Mouse (Mus musculus) brain, embryonic 18.5 days (tissue): ENCODE measurements at regions not wholly inside any gene's neighbourhood (a gene's known extent, or its start where the extent isn't known, plus 50 kb on each side); places are given as distances from the start of the nearest gene placed in this dataset.
"Not testable (repeated sequence)": the region's sequence is repeated elsewhere in the genome, so short reads cannot be mapped to it uniquely, and the experiment has no call there.

ENCODE experiments used
- DNase-seq: peaks from one replicate; pipeline ENCODE4 v3.0.0-alpha.2; 2012; ENCODE audit warnings: low read depth, low spot score

DNA sequence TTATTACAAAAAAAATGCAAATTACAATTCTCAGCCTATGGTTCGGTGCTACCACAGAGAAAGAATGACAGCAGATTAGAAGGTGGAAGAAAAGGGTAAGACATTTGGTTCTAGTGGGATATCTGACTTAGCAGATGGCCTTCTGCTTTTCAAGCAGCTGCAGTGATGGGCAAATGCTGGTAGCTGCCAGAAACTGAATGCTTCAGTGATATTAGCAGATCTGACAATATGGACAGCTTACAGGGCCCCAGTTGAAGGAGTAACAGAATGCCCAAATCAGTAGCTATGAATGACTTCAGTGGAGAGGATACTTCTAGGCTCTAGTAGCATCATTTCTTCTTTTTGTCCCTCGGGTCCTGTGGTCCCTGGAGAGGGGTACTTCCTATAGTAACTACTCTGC, 143.9 kb upstream of the Rps6ka3 start:
- no peak for DNase-seq

DNA sequence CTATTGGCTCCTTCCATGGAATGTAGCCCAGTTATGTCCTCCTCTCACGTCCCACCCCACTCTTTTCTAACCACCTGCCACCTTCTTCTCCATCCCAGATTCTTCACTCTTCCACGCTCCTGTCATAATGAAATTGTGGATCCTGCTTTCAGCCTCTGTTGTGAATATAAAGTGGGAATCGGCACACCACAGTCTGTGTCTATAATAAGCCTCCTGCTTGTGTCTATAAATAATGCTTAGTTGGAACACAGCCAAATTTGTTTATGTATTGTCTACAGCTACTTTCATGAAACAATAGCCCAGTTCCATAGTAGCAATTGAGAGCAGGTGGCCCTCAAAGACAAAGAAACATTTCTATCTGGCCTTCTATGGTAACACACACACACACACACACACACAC, 137.5 kb upstream of the Rps6ka3 start:
- no peak for DNase-seq

DNA sequence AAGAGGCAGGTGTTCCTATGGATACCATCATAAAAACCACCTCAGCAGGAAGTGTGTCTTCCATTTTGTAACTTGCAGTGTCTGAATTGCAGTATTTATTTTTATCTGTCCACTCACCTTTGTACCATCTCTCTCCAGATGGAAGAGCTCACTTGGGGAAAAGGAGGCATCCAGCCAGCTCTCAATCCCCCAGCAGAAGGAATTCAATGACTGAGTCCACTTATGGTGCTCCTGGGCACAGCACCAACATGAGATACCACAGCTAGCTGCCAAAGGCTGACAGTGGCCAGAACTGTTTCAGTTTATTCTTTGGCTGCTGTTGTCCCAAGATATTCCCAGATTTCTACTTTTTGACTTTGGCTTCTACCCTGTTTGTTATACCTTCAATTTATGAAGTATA, 136.6 kb upstream of the Rps6ka3 start:
- no peak for DNase-seq

DNA sequence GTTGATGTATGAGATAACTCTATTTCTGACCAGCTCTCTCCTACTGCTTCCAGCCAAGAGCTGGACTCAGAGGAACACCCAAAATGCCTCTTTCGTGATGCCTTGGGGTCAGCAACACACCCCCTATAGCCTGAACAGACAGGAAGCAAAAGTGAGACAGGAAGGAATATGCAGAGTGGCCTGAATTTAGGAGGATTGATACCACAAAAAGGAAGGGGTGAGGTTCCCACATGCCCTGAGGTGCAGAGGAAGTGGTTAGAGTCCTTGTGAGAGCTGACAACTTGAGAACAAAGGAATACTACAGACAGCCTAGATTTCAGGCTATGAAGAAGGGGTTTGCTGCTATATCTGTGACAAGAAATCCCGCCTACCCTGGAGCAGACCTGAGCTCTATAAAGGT, 129.6 kb upstream of the Rps6ka3 start:
- no peak for DNase-seq

DNA sequence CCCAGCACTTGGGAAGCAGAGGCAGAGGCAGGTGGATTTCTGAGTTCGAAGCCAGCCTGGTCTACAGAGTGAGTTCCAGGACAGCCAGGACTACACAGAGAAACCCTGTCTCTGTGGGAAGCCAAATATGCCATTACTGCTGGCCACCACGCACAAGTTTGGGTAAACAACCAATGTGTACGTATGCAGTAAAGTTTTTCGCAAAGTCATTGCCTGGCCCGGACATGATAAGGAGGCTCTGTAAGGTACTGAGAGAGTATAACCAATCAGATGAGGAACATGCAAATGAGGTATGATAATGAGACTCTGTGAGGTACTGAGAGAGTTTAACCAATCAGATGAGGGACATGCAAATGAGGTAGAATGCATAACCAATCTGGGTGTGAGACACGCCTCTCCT, 99.5 kb upstream of the Rps6ka3 start:
- not testable (repeated sequence) for DNase-seq

DNA sequence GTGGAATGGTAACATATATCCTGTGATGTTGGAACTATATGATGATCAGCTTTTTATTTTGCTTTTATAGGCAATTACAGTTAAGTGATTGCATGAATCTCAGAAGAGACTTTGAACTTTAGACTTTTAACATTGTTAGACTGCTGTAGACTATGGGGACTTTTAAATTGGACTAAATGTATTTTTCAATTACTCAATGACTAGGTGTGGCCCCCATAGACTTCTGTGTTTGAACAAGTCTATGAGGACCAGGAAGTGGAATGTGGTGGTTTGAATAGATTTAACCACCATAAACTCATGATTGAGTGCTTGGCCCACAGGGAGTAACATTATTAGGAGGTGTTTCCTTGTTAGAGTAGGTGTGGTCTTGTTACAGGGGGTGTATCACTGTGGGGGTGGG, 93.9 kb upstream of the Rps6ka3 start:
- no peak for DNase-seq

DNA sequence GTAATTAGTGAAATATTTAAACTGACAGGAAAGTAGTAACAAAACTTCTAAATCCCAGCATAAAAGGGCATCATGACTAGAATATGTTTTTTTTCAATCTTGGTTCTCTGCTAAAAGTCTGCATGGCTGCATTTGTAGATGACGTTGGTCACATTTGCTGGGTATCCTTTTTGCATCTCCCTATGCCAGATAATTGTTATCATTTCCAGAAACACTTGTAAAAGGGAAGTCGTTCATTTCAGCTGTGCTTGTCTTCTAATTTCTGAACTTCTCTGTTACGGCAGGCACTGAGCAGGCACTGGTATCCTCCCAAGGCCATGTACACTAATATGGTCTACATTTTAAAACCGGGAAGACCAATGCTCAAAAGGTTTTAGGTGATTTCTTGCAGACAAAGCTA, 69.6 kb upstream of the Rps6ka3 start:
- no peak for DNase-seq

DNA sequence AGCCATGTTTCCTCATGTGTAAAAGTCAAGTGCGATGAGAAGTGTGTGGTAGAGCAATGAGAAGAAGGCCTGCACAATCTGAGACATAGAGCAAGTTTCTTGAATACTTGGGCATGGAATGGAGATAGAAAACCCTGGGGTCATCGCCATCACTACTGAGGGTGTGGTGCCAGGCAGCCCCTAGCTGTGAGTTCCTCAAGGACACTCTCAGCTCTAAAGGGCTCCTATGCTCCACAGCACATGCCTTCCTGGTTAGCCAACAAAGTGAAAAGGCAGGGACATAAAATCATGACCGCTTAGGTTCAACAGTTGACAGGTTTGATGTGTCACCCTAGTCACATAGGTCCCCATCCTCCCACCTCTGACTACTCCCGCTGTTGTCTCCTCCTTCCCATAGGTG, 66.8 kb upstream of the Rps6ka3 start:
- DNase-seq, result no peak

DNA sequence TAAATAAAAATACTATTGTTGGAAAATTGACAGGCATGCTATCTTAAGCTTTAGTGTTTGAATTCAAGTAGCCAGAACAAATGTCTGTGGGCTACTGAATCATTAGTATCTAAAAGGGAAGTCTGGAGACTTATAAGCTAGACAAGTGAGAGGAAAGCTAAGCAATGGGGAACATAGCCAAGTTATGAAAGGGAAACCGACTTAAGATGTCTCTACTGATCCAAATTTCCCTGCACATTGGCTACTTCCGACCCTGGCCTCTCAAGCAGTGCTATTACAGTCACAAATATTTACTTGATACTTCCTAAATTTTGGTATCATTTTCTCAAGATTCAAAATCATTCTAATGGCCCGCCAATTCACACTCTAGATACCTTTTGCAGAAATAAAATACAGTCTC, 65.4 kb upstream of the Rps6ka3 start:
- DNase-seq, result no peak

DNA sequence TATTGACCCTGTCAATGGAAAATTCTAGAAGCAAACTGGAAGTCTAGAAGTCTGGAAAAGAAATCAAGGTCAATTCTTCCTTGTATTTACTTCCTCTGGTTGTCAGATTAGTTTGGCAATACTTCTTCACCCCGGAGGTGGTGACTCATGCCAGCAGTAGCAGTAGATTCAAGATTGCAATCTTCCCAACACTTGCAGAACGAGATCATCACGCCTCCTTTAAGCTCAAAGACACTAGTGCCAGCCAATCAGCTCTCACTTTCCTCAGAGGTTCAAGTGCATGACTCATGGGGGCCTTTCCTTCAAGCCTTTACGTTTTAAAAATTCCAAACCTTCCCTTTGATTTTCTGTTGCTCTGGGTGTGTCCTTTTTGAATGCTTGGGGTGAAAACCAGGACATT, 64.9 kb upstream of the Rps6ka3 start:
- DNase-seq, result no peak

DNA sequence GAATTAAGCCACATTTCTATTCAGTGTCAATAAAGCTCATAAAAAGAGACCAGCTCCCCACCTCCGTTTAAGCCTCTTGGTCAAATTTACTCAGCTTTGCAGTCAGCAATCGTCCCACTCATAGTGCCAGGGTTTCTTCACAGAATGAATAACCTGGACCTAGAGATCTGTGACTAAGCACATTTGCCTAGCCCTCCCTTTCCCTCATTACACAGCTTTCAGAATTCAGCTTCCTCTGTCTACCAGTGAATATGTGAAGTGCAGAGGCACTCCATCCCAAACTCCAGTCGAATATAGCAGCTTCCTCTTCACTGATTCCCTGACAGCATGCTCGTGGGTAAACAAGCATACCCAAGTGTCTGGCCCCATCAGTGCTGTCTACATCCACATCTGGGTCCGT, 54.3 kb upstream of the Rps6ka3 start:
- DNase-seq, result no peak

DNA sequence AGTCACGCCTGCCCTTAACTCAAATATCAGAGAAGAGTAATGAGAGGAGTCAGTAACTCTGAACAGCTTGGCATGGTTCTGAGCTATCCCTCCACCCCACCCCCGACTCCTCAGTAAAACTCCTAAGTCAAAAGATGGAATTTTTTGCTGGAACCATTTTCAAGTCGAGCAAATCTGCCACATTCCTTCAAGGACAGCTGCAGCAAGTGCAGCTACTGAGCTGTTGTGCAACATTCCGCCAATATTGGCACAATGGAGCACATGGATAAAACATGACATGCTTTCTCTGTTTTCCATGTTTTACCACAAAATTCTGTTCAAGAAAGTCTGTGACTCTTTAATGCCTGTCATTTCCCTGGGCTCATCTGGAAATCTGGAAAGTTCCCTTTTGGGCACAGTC, 53.1 kb upstream of the Rps6ka3 start:
- no peak for DNase-seq

DNA sequence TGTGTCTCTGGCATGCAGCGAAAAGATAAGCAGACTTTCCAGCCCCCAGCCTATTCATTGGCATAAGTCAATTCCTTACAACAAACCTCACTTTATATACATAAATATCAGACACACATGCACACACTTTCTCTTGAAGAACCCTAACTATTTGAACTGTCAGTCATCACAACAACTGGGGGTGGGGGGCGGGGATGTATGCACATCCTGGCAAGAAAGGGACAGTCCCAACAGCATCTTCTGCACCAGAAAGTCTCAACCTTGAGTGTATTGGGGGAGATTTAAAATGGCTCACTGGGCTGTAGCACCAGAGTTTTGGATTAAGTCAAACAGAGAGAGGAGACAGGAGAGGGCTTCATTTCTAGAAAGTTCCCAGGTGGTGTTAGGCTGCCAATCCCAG, 50.4 kb upstream of the Rps6ka3 start:
- DNase-seq, result no peak
